Mouse (Mus musculus) liver, adult (tissue): ENCODE results near the gene Lrrc59.

Experiments used
- GATA4 ChIP-seq: IDR thresholded peaks from 2 replicates; pipeline ENCODE4 v1.6.1; 2014; ENCODE audit warnings: mild to moderate bottlenecking, low read length; ENCODE audit not compliant: insufficient replicate concordance

Gene Lrrc59

GRCm38 (mm10) chr11:94617646-94618045 lies 11.9 kb upstream of the Lrrc59 start:
- TF ChIP-seq GATA4 = no peak

GRCm38 (mm10) chr11:94620766-94621457 lies 8.7 kb upstream of the Lrrc59 start:
- no peak for TF ChIP-seq GATA4

- TF ChIP-seq GATA4 = no peak
These were observed 8.1 kb upstream of the Lrrc59 start for GRCm38 (mm10) chr11:94621458-94621852.

- TF ChIP-seq GATA4 = no peak
These were observed 7.4 kb upstream of the Lrrc59 start for GRCm38 (mm10) chr11:94622162-94622561.

GRCm38 (mm10) chr11:94629884-94630198 lies 274 bp downstream of the Lrrc59 start:
- no peak for TF ChIP-seq GATA4

DNA sequence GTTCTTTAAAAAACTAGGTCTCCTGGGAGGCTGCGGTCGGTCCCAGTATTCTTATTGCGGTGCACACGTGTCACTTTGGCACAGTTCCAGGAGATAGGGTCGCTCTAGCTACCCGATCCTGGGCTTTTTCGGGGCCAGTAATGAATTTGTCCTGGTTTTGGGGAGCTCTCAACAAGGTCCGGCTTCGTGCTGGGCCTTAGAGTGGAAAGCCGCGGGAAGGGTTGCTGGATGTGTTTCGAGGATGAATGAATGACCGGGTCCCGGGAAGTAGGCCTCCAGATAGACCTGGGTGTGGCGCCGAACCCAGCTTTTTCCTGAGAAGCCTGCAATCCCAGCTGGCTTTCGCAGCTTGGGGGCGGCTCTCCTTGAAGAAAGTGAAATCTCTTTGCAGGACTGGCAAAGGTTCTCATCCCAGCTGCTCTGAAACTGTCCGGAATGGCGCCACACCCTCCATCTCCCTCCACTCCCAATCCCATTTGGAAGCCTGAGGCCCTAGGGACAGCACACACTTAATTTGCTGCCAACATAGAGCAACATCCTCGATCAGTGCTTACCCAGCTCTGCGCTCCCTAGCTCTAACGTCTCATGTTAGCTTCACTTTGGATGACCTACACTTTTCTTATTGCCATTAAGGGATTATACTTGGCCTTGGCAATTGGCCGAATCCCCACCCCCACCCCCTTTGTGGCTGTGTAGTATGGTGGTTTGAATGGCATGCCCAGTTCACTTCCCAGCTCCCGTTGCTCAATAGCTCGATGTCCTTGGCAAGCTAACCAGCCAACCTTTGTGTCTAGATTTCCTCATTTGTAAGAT lies 838 bp downstream of the Lrrc59 start:
- no peak for TF ChIP-seq GATA4

GRCm38 (mm10) chr11:94631969-94632368 lies 2.4 kb downstream of the Lrrc59 start:
- no peak for TF ChIP-seq GATA4

GRCm38 (mm10) chr11:94632988-94633387 lies 3.4 kb downstream of the Lrrc59 start:
- no peak for TF ChIP-seq GATA4

GRCm38 (mm10) chr11:94634431-94634830 lies 4.9 kb downstream of the Lrrc59 start:
- TF ChIP-seq GATA4 = no peak

DNA sequence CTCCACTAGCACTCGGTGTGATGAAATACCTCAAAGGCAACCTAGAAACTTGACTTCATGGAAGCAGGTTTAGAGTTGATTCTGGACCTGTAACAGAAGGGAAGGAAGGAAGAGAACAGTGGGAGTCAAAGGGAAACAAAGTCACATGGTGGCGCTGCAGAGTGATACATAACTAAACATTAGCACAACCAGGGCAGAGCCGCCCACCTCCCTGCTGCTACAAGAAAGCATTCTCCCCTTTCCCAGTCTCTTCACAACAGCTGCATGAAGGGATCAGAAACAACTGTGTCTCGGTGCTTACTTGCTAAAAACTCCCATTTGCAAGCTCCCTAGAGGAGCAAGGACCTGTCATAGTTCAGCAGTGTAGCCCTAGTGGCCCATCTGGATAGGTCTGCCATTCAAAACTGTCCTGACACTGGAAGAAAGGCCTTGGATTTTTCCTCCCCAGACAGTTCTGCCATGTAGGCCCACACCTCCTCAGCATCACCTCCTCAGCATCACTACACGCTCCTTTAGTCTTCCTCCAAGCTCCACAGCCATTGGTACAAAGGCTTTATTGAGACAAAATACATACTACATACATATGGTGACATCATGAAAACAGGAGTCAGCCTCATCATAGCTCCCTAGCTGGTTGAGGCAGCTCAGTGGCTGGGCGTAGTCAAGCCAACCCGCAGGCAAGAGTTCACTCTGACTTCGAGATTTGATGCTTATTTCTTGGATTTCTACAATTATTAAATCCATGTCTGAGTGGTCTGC lies 15.1 kb downstream of the Lrrc59 start:
- no peak for TF ChIP-seq GATA4

DNA sequence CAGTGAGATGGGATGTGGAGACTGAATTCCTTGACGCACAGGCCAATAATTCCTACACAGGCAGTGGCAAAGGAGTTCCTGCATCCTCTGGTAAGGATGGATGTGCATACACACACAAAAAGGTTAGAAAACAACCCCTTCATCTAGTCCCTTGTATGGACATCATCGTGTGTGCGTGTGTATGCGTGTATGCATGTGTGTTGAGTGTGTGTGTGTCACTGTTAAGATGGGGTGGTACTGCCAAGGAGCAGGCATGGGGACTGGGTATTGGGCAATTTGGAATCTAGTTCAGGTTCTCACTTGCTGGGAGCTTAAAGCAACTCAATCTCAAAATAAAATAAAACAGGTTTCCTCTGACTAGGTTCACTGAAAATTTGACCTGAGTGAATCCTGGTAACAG lies 16.9 kb downstream of the Lrrc59 start:
- TF ChIP-seq GATA4 = no peak

DNA sequence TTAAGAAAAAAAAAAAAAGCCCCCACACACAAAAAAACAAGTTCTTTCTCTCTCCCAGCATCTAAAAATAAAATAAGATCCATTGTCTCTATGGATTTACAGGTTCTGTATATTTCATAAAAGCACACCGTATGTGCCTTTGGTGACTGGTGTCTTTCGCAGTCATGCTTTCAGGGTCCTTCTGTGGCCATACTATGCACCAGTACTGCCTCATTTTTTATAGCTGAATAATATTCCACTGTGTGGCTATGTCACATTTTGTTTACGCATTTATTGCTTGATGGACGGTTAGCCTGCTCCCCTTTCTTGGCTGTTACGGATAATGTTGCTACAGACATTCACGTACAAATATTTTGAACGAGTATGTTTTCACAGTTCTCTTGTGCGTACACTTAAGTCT lies 23.4 kb downstream of the Lrrc59 start:
- no peak for TF ChIP-seq GATA4

DNA sequence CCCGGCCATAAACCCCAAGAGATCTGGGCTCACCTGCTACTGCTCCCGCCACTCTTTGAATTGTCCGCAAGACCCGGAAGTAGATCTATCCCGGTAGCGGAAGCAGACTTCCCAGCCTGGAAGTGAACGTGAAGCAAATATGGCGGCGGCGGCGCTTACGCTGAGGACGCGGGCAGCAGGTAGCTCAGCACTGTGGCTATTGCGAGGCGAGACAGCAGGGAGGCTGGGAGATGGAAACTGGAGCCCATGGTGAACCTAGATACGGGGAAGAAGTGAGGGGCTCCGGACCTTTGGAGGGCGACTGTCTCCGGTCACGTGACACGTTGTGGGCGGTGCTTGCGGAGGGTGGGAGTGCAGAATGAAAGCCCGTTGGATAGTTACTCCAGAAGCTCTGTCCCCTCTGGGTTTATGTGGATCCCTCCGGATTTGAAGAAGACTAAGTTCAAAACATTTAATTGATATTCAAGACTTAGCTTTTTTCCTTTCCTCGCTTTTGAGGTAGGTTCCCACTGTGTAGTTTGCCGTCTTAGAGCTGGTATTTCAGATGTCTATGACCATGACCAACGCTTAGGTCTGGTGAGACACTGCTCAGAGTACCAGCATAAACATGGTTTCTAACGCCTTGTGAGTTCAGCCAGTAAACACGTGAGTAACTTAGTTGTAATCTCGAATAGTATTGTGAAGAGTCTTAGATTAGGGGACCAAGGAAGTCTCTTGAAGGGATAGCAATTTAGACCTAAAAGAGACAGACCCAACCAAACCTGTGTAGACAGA lies 24.3 kb downstream of the Lrrc59 start, which contains the start of the genes Mrpl27 and Eme1:
Mrpl27 (plus strand) TSS at position 105 of the 774 bp plus-strand sequence.
Eme1 (minus strand) TSS at position 302 of the 774 bp plus-strand sequence.
- no peak for TF ChIP-seq GATA4

DNA sequence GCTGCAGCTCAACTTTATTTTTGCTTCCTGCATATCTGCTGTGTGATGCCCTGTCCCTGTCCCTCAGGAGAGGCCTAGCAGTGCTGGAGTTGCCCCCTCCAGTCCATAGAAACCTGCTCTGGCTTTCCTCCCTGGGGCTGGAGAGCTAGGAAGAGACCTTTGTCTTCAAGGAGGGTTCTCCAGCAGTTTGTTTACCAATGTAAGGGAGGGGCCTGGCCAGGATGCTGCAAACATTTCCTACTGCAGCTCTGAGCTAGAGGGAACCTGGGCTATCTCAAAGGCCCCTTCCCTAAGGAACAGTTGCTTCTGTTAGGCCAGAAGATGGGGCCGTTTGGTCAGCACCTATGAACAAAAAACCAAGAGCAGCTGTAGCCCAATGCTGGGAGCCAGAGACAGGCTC lies 31.8 kb downstream of the Lrrc59 start:
- TF ChIP-seq GATA4 = no peak

DNA sequence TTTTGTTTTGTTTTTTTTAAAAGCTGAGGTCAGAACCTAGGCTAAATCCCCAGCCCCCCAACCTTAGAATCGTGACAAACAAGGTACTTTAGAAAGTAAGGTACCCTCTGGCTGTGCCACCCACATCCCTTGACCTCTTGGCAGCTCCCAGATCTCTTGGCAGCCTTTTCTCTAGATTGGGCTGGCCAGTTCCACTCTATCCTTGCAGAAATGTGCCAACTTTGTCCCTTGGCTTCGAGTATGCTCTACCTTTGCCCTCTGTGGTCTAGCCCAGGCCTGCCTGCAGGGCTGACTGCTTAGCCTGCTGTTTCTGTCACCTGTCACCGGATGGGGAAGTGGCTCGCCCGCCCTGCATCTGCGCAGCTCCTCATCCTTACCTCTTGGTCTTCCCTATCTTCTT lies 35.7 kb downstream of the Lrrc59 start:
- no peak for TF ChIP-seq GATA4
